Mouse (Mus musculus) thymus, postnatal 0 days (tissue): Measurements from ENCODE around the gene Obscn. TPM values are rescaled to one million over a fixed set of nuclear protein-coding genes. Genes with fewer than 3 reads are reported as not detected.

Experiments
- DNase-seq: peaks from one replicate; pipeline ENCODE4 v3.0.0-alpha.2; 2015; ENCODE audit warnings: low spot score
- polyA plus RNA-seq: library from polyadenylated mRNA; unstranded; fragments of >200 nt; fragmentation: Nextera tagmentation; extraction: Ambion mirVana; gene quantifications from 2 replicates; pipeline ENCODE4 v1.2.1, GENCODE M21; 2015

Obscn gene
- polyA plus RNA-seq, 1 experiment from 2014 or later, result 0.13 TPM

DNA sequence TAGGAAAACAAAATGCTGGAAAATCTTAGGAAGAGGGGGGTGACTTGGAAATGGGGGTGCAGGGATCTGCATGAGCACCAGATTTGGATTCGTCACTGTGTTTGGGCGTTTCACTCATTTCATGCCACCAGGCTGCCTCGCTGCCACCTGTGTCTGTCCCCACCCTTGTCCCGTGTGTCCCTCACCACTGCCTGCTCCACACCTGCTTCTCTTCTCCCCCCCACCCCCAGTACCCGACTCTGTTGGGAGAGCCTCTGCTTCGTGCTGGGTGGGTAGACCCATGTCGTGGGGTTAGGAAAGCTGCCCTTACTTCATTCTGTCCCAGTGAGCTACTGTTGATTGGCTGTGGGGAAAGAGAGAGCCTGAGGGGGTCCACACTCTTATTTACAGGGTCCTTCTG lies 151.5 kb downstream of the Obscn start:
- no peak for DNase-seq

DNA sequence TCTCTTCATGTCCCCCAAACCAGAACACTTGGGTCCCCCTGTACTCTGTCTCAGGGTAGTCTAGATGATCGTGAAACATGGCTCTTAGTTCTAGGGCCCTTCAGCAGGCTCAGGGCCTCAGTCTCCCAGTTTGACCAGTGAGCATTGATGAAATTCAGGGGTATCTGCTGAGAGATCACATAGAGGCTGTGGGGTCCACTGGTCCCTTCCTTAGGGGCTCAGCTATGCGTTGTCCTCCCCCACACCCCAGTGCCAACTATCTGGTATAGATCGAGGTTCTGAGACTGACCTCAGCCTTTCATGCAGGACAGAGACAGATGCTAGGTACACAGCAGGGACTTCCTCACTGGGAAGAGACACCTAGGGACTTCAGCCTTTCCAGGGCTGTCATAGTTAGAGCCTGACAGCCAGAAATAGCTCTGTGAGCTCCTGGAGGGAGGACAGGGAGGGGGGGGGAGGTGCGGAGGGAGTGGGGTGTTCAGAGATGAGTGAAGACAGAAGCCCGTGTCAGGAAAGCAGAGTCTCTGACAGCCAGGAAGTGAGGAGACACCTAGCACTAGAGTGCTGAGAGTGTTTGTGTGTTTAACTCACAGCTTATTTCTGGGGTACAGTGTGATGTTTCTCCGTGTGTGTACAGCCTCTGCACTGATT lies 152.4 kb downstream of the Obscn start:
- peak; percentile 48 for DNase-seq

DNA sequence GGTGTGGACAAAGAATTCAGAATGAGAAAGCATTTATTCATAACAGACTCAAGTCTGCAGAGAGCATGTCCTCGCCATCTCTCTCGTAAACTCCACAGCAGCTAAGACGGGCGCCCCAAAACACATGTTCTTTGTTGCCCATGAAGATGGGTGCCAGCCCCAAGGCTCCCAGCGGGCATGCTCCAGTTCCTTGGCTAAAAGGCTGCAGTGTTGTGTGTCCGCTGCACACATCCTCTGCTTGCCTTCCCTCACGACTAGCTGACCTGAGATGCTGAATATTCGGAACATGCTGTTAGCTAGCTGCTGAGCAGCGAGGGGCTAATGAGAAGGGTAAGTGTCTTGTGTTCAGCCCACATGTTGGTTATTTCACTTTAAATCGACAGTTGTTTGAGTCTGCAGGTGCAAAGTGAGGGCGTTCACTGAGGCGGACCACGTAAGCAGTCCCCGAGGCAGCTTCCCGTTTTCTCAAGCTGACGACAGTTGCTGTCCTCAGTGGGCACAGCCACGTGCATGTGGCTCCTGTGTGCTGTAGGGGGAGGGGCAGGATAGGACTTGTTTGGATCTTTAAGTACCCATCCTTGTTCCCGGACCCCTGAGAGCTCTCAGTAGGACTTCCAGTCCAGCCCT lies 153.6 kb downstream of the Obscn start:
- DNase-seq, result peak; percentile 90

DNA sequence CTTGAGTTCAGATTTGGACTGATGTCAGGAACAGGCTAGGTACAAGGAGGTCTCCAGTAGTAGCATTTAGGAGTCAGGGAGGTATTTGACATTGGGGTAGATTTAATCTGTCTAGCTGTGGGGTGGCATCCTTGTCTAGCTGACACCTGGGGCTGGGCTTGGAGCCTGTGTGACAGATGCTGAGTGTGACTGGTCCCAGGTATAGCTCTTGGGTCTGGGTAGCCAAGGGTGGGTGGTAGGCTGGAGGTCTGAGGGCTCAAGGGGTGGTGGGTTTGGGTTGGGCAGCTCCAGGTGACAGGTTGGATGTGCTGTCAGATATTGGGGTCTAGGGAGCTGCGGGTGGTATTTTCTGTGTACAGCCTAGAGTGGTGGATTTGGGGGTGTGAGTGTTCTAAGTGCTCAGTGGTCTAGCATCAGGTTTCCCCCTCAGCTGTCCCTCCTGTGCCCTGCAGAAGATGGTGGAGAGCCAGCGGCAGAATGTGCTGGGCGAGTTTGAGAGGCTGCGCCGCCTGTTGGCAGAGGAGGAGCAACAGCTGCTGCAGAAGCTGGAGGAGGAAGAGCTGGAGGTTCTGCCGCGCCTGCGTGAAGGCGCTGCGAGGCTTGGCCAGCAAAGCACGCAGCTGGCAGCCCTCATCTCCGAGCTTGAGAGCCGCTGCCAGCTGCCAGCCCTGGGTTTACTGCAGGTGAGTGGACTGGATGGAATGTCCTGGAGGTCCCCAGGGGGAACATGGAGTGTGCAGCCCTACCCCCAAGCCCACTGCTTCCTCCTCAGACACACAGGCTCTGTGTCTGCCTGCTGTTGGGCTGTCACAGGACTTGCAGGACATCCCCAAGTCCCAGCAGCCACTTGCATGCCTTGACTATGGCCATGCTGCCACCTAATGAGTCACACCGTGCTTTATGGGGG lies 154.4 kb downstream of the Obscn start:
- DNase-seq, result peak; percentile 93

DNA sequence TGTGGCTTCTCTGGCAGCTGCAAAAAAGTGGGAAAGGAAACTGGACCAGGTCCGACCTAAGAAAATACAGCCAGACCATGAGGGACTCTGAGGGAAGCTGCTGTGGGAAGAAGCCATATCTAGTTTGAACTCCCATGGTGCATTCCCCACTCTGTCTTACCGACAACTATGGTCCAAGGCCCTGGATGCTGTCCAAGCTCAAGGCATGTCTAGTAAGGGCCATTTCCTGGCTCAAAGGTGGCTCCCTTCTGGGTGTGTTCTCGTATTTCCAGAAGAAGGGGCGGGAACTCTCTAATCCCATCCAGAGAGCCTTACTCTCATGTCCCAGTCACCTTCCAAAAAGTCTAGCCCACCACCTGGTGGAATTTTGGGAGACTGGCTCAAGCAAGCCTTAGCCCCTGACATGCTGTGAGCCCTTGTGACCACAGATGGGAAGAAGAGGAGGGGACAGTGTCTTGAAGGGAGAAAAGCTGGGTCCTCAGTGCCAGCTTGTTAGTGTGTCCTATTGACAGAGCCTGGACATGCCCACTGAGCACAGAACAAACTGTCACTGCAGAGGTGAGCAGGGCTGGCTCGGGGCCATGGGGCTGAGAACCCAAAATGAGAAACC lies 155.7 kb downstream of the Obscn start:
- no peak for DNase-seq

DNA sequence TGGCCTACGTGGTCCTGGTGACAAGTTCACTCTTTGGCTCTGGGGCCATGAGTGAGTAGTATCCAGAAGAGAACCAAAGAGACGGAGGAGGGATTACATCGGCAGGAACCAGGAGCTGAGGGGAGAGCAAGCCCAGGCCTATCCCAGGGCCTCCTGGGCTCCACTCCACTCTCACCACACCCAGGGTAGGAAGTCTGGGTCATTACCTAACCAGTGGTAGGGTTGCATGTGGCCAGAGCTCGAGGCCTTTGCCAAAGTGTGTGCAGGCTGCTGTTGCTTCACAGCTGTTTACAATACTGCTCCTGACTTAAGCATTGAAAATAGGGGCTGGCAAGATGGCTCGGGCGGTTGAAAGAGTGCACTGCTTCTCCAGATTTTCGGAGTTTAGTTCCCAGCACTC lies 156.5 kb downstream of the Obscn start:
- DNase-seq, result no peak

DNA sequence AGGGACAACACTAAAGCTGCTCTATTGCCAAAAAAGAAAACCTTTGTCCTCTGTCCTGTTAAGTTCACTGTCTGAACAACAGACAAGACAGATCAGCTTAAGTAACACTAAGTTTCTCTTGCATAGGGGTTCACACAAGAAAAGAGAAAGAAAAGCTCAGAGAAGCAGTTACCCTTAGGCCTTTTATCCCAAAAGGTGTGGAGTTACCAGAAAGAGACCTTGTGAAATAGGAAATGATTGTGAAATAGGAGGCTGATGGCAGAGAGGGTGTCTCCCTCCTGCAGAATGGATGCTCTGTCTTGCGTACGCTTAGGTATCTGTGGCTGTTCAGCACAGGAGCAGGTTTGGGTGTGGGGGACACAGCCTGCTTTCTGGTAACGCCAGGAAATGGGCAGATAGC lies 157.0 kb downstream of the Obscn start:
- no peak for DNase-seq

DNA sequence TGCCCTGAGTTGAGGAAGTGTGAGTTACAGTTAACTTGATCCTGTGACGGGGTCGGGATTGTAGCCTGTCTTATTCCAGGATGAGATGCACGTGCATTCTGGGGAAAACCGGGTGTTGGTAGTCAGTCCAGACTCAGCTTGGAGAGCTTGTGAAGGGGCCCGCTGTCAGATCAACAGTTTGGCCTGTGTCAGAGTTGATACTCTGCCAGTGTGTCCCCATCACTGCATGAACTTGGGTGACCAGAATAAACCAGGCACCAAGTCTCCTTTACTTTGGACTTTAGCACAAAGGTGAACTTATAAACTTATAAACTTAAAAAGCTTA lies 157.5 kb downstream of the Obscn start:
- DNase-seq, result no peak

DNA sequence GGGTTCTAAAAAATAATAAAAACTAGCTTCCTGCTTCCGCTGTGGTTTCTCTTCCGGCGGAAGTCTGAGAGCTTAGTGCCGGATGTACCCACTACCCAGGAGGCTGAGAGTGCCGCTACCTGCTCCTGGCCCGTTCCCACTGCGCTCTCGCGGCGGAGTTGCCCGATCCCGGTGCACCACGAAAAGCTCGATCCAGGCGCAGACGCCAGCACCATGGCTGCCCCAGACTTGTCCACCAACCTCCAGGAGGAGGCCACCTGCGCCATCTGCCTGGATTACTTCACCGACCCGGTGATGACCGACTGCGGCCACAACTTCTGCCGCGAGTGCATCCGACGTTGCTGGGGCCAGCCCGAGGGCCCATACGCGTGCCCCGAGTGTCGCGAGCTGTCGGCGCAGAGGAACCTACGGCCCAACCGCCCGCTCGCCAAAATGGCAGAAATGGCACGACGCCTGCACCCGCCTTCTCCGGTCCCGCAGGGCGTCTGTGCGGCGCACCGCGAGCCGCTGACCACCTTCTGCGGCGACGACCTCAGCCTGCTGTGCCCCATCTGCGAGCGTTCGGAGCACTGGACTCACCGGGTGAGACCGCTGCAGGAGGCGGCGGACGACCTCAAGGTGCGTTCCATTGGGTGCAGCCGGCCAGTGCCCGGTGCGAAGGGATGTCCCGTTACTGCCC lies 158.0 kb downstream of the Obscn start, which contains the start of gene Trim11:
TSS of gene Trim11 (plus strand) at position 67 of the 679 bp plus-strand sequence.
- DNase-seq, result peak; percentile 87

DNA sequence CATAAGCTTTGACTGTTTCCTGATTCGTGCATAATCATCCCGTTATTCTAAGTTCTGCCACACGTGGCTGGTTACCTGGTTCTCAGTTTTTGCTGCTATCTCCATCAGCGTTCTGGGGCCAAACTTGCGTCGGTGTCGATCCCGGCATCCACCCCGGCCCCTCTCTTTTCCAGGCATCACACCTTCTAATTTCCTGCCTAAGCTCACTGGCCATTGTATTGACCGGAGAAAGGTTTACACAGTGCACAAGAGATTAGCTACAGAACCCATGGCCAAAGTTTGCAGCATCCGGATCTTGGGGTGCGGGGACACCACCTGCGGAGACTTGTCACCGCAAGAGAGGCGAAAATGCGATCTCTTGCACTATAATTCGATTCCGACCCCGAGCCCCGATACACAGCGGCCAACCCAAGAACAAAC lies 158.6 kb downstream of the Obscn start:
- DNase-seq, result no peak

DNA sequence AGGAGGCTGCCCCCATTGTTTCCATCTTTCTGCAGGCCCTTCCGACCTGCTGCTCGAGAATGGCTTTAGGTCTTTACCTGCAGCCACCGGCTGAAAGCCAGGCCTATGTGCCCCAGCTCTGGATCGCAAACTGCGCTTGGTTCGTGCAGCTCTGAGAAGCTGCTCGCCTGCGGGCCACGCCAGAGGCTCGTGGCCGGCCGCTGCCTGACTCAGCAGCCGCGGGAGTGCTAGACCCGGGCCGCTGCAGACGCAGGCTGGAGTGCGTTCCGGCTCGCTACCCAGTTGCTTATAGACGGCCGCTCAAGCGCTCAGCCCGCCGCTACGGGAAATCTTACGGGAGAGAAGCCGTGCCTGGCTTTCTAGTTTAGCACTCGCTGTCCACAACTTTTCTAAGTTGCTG lies 159.1 kb downstream of the Obscn start:
- peak; percentile 30 for DNase-seq

DNA sequence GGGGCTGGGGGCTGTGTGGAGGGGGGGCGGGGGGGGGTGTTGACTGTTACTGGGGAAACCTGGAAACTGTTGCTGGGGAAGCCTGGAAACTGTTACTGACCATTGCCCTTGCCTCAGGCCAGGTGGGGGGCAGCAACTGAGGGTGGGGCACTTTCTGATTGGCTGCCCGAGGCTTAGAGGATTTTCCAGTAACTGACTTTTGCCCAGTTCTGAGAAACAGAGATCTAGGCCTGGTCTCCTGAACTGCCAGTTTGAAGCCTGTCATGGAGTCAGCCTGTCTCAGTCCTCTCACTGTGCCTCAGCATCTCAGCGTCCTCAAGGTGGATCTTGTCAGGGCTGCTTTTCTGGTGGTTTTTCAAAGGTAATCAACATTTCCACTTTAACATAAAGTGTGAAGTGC lies 161.8 kb downstream of the Obscn start:
- DNase-seq, result no peak

DNA sequence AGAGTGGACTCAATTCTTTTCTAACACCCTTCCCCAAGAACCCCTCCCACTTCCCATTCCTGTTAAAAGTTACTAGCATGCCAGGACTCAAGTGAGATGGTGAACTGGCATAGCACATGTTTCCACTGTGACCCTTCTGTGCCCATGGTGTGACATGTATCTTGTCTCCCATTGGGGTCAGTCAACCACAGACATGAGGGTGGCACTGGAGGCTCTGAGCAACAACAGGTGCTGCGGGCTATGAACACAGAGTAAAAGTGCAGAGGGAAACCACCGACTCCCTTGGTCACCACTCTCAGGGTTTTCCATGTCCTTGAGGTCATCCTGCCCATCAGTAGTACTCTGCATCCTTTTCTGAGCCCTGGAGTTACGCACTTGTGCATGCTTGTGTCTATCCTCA lies 164.4 kb downstream of the Obscn start:
- DNase-seq, result no peak

DNA sequence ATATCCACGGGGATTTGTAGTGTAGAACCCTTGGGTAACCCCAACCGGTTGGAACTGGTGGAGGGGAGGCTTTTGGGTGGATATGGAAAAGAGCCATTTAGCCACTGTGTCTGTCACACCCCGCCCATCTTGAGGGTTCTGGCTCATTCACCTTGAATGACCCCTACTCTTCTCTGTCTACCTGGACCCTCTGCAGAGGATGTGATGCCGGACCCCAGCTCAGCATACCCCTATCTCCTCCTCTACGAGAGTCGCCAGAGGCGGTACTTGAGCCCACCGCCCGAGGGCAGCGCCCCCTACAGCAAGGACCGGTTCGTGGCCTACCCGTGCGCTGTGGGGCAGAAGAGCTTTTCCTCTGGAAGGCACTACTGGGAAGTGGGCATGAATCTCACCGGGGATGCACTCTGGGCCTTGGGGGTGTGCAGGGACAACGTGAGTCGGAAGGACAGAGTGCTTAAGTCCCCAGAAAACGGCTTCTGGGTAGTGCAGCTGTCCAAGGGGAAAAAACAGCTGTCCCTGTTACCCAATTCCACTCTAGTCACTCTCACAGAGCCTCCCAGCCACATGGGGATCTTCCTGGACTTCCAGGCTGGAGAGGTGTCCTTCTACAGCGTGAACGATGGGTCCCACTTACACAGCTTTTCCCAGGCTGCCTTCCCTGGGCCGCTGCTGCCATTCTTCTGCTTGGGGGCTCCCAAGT lies 165.2 kb downstream of the Obscn start:
- no peak for DNase-seq

DNA sequence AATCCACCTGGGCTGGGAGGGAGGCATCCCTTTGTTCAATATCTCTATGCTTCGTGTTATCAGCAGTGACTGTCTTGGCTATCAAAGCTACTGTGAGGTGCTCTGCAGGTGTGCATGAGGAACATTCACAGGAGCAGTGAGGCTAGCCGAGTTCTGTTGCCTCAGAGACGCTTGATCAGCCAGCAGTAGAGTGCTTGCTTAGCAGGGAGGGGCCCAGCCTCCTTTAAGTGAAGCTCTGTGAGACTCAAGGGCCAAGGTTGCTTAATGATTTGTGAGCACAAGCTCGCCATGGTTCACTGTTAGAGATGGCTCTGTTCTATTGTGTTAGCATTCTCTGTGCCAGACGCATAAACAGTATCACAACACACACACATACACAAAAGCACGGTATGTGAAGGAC lies 166.5 kb downstream of the Obscn start:
- no peak for DNase-seq

DNA sequence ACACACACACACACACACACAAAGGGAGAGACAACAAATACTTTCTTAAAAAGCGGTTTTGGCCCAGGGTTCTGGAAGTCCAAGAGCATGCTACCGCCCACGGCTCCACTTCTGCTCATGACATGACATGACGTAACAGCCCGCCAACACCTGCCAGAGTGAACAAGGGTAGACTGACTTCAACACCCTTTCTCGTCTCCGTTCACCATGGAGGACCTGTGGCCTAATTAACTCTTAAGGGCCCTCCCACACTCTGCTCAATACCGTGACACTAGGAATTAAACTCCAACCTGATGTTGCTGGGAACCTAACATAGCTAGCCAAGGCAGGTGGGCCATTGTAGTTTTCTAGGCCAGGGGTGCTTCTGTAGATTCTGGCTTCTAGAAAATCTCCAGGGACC lies 167.2 kb downstream of the Obscn start:
- no peak for DNase-seq

DNA sequence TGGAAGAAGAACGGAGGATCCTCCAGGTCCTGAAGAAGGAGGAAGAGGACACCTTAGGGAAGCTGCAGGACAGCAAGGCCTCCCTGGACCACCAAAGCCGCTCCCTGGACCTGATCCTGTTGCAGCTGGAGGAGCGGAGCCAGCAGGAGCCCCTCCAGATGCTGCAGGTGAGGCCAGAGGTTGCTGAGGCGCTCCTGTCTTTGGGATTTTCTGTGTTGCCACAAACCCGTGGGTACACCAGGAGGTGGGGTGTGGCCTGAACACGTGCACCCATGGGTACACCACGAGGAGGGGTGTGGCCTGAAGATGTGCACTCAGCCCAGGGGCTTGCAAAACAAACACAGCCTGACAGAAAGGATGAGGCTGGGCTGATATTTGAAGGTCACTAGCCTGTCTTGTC lies 167.7 kb downstream of the Obscn start:
- DNase-seq, result no peak

DNA sequence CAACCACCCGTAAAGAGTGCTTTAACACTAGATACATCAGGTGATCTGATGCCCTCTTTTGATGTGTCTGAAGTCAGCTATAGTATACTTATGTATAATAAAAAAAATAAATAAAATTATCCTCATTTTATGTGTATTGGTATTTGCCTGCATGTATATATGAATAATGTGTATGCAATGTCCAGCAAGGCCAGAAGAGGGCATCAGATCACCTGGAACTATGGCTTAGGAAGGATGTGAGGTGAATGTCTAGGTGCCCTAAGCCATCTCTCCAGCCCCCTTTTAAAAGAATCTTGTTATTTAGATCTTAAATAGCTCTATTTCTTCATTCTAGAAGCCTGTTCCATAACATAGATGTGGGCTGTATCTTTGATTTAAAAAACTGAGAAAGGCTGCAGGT lies 168.9 kb downstream of the Obscn start:
- DNase-seq, result peak; percentile 60

DNA sequence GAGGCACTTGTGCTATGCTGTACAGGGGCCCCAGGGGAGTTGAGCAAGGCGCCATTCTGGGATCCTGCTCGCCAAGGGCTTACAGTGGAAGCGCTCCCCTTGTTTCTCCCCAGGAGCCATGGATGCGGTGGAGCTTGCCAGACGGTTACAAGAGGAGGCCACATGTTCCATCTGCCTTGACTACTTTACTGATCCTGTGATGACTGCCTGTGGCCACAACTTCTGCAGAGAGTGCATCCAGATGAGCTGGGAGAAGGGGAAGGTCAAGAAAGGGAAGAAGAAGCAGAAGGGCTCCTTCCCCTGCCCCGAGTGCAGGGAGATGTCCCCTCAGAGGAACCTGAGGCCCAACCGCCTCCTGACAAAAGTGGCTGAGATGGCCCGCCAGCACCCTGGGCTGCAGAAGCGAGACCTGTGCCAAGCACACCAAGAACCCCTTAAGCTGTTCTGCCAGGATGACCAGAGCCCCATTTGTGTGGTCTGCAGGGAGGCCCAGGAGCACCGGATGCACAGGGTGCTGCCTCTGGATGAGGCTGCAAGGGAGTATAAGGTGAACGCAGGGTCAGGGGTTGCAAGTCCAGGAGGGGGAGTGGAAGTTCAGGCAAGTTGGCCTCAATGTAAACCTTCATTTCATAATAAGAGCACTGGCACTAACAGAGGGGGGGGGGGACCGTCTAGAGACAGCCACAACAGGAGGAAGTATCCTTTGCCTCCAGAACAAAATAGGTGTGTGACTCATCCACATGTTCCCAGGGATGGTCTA lies 171.0 kb downstream of the Obscn start:
- no peak for DNase-seq

DNA sequence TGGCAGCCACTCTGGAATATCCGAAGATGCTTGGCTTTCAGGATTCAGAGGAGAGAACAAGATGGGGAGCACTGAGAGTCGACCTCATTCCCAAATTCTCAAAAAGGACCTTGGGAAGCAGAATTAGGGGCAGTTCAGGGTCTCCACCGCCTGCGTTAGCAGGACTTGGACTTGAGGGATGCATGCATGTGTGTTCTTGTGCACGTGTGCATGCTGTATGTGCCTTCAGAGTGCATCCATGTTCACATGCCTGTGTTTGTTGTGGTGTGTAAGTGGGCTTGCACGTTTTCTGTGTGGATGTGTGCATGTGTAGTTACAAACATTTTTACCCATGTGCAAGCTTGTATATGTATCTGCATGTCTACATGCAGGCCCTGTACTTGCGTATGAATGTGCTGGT lies 172.0 kb downstream of the Obscn start:
- no peak for DNase-seq
